Mouse (Mus musculus) left cerebral cortex, adult 2 months (tissue): Measurements from ENCODE around the gene Klhl29. TPM values are rescaled to one million over a fixed set of nuclear protein-coding genes. Genes with fewer than 3 reads are reported as not detected.

Experiments used
- DNase-seq, 2 experiments: peaks; one replicate each; pipeline ENCODE4 v3.0.0; 2021 to 2022; ENCODE audit warnings: low spot score in 2 of 2, mixed read lengths in 1 of 2; ENCODE audit errors: extremely low spot score in 1 of 2
- H3K27ac ChIP-seq: fragments of 200-600 bp; 2 replicates; pipeline ENCODE4 v1.8.1; 2022
- H3K4me3 ChIP-seq: fragments of 200-600 bp; 2 replicates; pipeline ENCODE4 v1.8.1; 2022
- CTCF ChIP-seq: fragments of 200-600 bp; IDR thresholded peaks from 2 replicates; pipeline ENCODE4 v1.8.1; 2022; ENCODE audit warnings: antibody characterized with exemption, mild to moderate bottlenecking, moderate library complexity
- intact Hi-C: fragments of 180-260 bp; cut with DNase I; formaldehyde crosslinking; loops from one replicate; pipeline ENCODE4 v1.15.1; 2025
- total RNA-seq, 2 experiments: library from RNA; stranded (reverse); gene quantifications; 2 replicates each; pipeline ENCODE4 v1.2.3; 2021

The Klhl29 gene
- total RNA-seq, 2 experiments from 2014 or later, result 43.2 to 44.3 TPM

GRCm38 (mm10) chr12:5188899-5189298 lies 186.6 kb downstream of the Klhl29 start:
- no peak for TF ChIP-seq CTCF
- DNase-seq, result no peak
- H3K27ac ChIP-seq, result peak overlapping the region; percentile 24; the same call in 1 of the 2 replicates
- intact Hi-C loops, result no loop called here
- H3K4me3 ChIP-seq, result no peak overlapping the region

DNA sequence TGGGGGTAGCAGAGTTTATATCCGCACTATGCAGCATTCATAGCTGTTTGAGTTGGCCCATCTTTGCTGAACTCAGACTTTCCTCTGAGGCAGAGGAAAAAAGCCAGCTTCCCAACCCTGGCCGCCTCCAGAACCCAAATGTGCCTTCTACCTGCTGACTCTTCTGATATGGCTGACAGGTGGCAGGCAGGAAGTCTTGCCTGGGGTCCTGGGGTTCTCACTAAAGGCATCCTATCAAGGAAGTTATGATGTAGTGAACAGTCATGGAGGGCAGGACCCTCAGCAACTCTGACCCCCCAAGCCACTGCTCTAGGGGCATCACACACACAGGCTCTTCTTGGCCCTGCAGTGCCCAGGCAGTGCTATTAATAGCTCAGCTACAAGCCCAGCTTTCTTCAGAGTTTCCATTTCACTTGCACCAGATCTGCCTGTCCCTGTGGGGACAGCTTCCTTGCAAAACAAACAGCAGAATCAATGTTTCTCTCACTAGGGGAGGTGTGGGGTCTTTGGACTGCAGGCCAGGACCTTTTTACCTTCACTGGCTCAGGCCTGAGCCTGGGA lies 187.6 kb downstream of the Klhl29 start:
- DNase-seq, result no peak
- no peak for TF ChIP-seq CTCF
- peak overlapping the region; percentile 44 for H3K27ac ChIP-seq
- no peak overlapping the region for H3K4me3 ChIP-seq
- intact Hi-C loops, result no loop called here

DNA sequence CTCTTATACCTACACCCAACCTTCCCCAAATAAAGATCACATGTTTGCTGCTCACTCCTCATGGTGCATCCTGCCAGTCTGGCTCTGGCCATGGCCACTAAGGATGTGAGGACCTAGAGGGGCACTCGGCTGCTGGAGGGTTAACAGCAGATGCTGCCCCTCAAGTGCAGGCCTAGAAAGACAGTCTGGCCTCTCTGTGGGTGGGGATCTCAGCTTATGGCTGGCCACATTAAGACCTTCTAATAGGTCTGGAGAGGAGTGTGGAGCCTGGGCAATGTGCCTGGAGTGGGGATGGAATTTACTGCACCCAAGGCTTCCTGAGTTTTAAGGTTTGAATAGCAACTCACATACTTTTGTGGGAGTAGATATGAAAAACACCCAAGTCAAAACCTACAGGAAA lies 188.8 kb downstream of the Klhl29 start:
- TF ChIP-seq CTCF, result no peak
- Histone ChIP-seq H3K4me3 (no peak overlapping the region), H3K27ac (peak overlapping the region; percentile 33; the same call in 1 of the 2 replicates)
- DNase-seq, result no peak
- intact Hi-C loops, result no loop called here

- Histone ChIP-seq H3K27ac (no peak overlapping the region), H3K4me3 (no peak overlapping the region)
- DNase-seq, result no peak
- intact Hi-C loops, result no loop called here
- no peak for TF ChIP-seq CTCF
Observed at GRCm38 (mm10) chr12:5185603-5186002, 189.9 kb downstream of the Klhl29 start.

GRCm38 (mm10) chr12:5182586-5182985 lies 192.9 kb downstream of the Klhl29 start:
- intact Hi-C loops, result no loop called here

GRCm38 (mm10) chr12:5182165-5182564 lies 193.3 kb downstream of the Klhl29 start:
- H3K4me3 ChIP-seq, result no peak overlapping the region
- H3K27ac ChIP-seq, result peak overlapping the region; percentile 66
- no peak for DNase-seq
- intact Hi-C loops, result no loop called here
- TF ChIP-seq CTCF, result no peak

More at GRCm38 (mm10) chr12:5182586-5182985, 192.9 kb downstream of the Klhl29 start:
- Histone ChIP-seq H3K4me3 (no peak overlapping the region), H3K27ac (peak overlapping the region; percentile 66)
- DNase-seq, result no peak
- no peak for TF ChIP-seq CTCF

GRCm38 (mm10) chr12:5176716-5177341 lies 198.7 kb downstream of the Klhl29 start:
- no peak for DNase-seq
- no peak overlapping the region for H3K27ac ChIP-seq
- intact Hi-C loops, result no loop called here
- no peak for TF ChIP-seq CTCF
- H3K4me3 ChIP-seq, result no peak overlapping the region

DNA sequence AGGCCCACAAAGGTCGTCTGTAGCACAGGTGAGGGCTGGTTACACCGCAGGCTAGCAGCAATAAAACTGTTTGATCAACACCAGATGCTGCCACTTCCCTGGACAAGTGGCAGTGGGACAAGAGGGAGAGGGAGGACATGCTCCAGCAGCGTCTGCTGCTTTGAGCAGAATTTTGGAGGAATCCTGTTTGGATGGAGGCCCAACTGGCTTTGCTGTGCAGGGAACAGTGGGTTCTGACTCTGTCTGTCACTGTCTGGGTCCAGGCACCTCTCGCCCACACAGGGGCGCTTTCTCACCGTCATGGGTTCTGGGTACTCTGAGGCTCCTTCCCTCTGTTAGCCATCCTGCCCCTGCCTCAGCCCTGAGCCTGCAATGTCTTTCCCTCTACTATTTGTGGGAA lies 209.3 kb downstream of the Klhl29 start:
- no peak; the same call in 1 of the 2 replicates for TF ChIP-seq CTCF
- Histone ChIP-seq H3K27ac (no peak overlapping the region), H3K4me3 (no peak overlapping the region)
- DNase-seq, result no peak
- intact Hi-C loops, result no loop called here

DNA sequence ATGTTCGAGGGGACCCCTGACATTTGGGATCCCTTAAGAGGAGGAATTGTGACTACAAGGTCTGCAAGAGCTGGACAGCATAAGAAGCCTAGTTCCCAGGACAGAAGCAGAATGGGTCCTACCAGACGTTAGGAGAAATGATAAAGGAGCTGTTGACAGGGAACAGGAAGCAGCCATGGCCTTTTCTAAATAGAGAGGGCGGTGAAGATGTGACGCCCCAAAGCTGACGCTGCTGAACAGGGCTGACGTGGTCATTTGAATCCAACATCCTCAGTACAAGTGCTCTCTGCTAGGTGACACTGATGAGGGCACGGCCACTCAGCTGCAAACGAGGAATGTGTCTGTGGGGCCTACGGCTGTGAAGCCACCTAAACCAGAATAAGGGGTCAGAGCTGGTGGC lies 210.1 kb downstream of the Klhl29 start:
- intact Hi-C loops, result no loop called here
- Histone ChIP-seq H3K4me3 (no peak overlapping the region), H3K27ac (no peak overlapping the region)
- no peak for TF ChIP-seq CTCF
- DNase-seq, result no peak

- no peak for DNase-seq
- Histone ChIP-seq H3K4me3 (no peak overlapping the region), H3K27ac (peak overlapping the region; percentile 52)
- intact Hi-C loops, result no loop called here
- no peak for TF ChIP-seq CTCF
Observed at GRCm38 (mm10) chr12:5162672-5163071, 212.8 kb downstream of the Klhl29 start.

GRCm38 (mm10) chr12:5161631-5162030 lies 213.9 kb downstream of the Klhl29 start:
- no peak for DNase-seq
- 0 out of 2 replicates have a peak overlapping the region, but pooled peaks have one; percentile 21 for H3K27ac ChIP-seq

DNA sequence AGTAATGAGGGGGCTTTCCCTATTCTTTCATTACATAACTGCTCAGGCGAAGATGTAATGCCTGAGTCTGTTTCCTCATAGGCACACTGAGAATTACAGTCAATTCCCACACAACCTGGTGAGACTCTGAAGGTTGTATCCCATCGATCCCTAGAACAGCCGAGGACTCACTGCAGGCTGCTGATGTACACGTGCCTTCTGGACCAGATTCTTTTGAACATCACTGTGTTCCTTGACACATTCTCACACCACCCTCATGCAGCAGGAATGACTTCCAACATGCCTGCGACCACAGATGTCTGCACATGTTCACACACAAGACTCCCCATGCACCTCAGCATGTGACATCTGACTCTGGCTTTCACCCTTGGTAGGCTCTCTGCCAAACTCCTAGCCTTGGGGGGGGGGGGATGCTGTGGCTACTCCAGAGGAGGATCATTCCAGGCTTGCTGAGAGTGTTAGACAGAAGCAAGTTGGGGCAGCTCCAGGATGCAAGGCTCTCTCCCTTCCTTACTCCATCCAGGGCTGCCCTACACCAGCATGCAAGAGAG lies 217.5 kb downstream of the Klhl29 start:
- peak overlapping the region; percentile 86 for H3K27ac ChIP-seq
- intact Hi-C loops, result loop anchor here (2.0 to 10.0 kb wide), 3 partner anchors 84 to 1687 kb away; no protein-coding TSS in a partner anchor
- no peak for TF ChIP-seq CTCF
- DNase-seq, result no peak
- no peak overlapping the region for H3K4me3 ChIP-seq

More at GRCm38 (mm10) chr12:5161631-5162030, 213.9 kb downstream of the Klhl29 start:
- no peak for TF ChIP-seq CTCF
- H3K4me3 ChIP-seq, result no peak overlapping the region
- intact Hi-C loops, result no loop called here
